Mouse (Mus musculus) frontal cortex, postnatal 36 days (tissue): ENCODE results near the gene Adcy2.

ENCODE experiments used
- DNase-seq, 2 experiments: peaks; one replicate each; pipeline ENCODE4 v3.0.0; 2022; ENCODE audit warnings: low spot score in 2 of 2

Gene Adcy2

GRCm38 (mm10) chr13:68998918-68999801 is at the start of gene Adcy2:
TSS of gene Adcy2 (minus strand) at chr13:68999541.
- peak; percentile 62 to 65 for DNase-seq

- DNase-seq = peak in 1 of 2 experiments; percentile 30
Measured at GRCm38 (mm10) chr13:69036991-69037597, 37.8 kb upstream of the Adcy2 start.

- no peak for DNase-seq
Measured at GRCm38 (mm10) chr13:69034621-69035020, 35.3 kb upstream of the Adcy2 start.

- no peak for DNase-seq
Measured at GRCm38 (mm10) chr13:69033532-69033931, 34.2 kb upstream of the Adcy2 start.

GRCm38 (mm10) chr13:69029078-69029757 is 29.9 kb upstream of the Adcy2 start:
- DNase-seq = no peak

GRCm38 (mm10) chr13:69024964-69025363 is 25.6 kb upstream of the Adcy2 start:
- DNase-seq = no peak

GRCm38 (mm10) chr13:69023239-69023638 is 23.9 kb upstream of the Adcy2 start:
- no peak for DNase-seq

- DNase-seq = no peak
Measured at GRCm38 (mm10) chr13:69020574-69020973, 21.2 kb upstream of the Adcy2 start.

- DNase-seq = no peak
Measured at GRCm38 (mm10) chr13:69006915-69007314, 7.6 kb upstream of the Adcy2 start.

- peak in 1 of 2 experiments; percentile 72 for DNase-seq
Measured at GRCm38 (mm10) chr13:69006091-69006490, 6.8 kb upstream of the Adcy2 start.

- DNase-seq = no peak
Measured at GRCm38 (mm10) chr13:69004406-69004805, 5.1 kb upstream of the Adcy2 start.

GRCm38 (mm10) chr13:69002631-69003030 is 3.3 kb upstream of the Adcy2 start:
- no peak for DNase-seq

GRCm38 (mm10) chr13:69002173-69002572 is 2.8 kb upstream of the Adcy2 start:
- DNase-seq = peak; percentile 71 to 81

- no peak for DNase-seq
Measured at GRCm38 (mm10) chr13:68999826-69000225, 485 bp upstream of the Adcy2 start.

GRCm38 (mm10) chr13:68998558-68998917 is 803 bp downstream of the Adcy2 start:
- DNase-seq = peak in 1 of 2 experiments; percentile 55

GRCm38 (mm10) chr13:68997821-68998551 is 1.4 kb downstream of the Adcy2 start:
- peak; percentile 52 to 59 for DNase-seq

- DNase-seq = no peak
Measured at GRCm38 (mm10) chr13:68997386-68997785, 2.0 kb downstream of the Adcy2 start.

- DNase-seq = no peak
Measured at GRCm38 (mm10) chr13:68996661-68997060, 2.7 kb downstream of the Adcy2 start.

- no peak for DNase-seq
Measured at GRCm38 (mm10) chr13:68985789-68986188, 13.6 kb downstream of the Adcy2 start.

- DNase-seq = peak in 1 of 2 experiments; percentile 32
Measured at GRCm38 (mm10) chr13:68984000-68984399, 15.3 kb downstream of the Adcy2 start.

- no peak for DNase-seq
Measured at GRCm38 (mm10) chr13:68981048-68981447, 18.3 kb downstream of the Adcy2 start.

GRCm38 (mm10) chr13:68973143-68973542 is 26.2 kb downstream of the Adcy2 start:
- DNase-seq = peak in 1 of 2 experiments; percentile 75
